Mouse (Mus musculus) megakaryocyte progenitor cell, adult 5-6 weeks (primary cell): Measurements from ENCODE around the gene Clrn1. TPM values are rescaled to one million over a fixed set of nuclear protein-coding genes. Genes with fewer than 3 reads are reported as not detected.
"Not testable (repeated sequence)": the region's sequence is repeated elsewhere in the genome, so short reads cannot be mapped to it uniquely, and the experiment has no call there.

Experiments used
- ATAC-seq: replicated peaks from 2 replicates; pipeline ENCODE4 v1.8.0; 2016; ENCODE audit warnings: mild to moderate bottlenecking, moderate TSS enrichment, inconsistent platforms; ENCODE audit not compliant: poor library complexity
- total RNA-seq, 2 experiments: library from RNA; stranded (forward) in 1 of 2; stranded (reverse) in 1 of 2; fragments of 157-497, 149-512 nt in 1 of 2; fragments of 200-1000 nt in 1 of 2; gene quantifications; 2 replicates each; pipeline versions ENCODE4 v1.2.3 to v1.2.4; 2015 to 2017

Clrn1 gene
- total RNA-seq (2015) (not detected in 2 replicates), total RNA-seq (2017) (not detected in 2 replicates)

DNA sequence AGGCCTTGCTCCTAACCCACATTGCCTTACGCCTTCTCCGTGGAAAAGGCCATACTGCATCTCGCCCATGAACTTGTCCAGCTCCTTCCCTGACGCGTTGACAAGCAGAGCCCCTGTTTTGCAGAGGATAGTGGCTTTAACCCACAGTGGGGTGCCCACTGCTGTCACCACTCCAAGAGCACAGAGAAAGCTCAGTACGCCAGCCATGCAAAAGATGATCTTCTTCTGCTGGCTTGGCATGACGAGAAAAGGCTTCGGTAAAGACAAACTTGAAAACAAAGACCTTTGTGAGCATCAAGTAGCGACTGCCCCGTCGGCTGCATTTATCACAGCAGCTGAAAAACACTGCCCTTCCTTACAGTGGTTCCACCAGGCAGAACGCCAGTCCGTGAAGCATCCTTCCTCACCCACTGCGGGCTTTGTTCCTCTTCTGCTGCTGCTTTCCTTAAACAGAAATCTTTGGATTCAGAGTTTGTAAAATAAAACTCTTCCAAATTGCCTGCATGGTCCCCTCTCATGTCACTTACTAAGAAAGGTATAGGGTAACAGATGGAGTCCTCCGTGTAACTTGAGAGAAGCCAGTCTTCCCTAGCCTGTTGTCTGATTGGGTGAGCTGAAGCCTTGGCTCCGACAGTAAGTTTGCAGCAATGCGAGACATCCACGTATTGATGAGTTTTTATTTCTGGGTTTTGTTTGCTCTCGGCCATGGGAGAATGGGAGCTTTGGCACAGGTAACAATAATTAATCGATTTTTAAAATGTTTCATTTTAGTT is at the start of gene Clrn1:
TSS of gene Clrn1 (minus strand) at position 540 of the 773 bp plus-strand sequence.
- ATAC-seq = no peak

DNA sequence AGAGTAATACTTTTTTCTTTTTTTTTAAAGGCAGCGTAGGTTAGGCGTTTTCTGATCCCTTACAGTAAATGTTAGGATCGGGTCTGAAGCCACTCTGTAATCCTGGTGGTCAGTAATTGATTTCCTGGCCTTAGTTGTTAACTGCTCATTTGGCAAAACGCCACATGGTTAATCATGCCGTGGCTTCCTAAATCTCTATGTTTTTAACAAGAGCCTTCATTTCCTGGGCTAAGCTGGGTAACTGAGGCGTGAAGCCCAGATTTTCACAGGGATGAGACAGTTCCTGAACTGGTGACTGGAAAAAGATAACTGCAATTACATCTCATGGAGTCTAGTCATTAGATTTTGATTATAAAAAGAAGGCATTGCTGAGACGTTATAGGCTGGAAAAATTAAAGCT is 38.9 kb upstream of the Clrn1 start:
- no peak for ATAC-seq

DNA sequence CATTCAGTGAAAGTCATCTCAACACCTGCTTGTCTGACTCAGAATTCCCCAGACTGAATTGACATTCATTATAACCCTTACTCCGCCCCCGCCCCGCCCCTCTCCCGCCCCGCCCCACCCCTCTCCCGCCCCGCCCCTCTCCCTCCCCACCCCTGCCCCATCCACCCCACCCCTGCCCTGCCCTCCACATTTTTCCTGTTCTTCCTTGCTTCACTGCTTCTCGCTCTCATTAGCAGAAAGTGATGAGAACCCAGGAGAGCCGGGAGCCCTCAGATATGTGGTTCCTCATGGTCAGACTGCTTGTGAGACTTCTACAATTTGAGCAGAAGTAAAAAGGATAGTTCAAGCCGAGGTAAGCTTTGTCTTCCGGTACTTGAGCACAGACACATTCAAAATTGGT is 38.0 kb upstream of the Clrn1 start:
- ATAC-seq = no peak

GRCm38 (mm10) chr3:58922636-58923035 is 37.5 kb upstream of the Clrn1 start:
- ATAC-seq = no peak

DNA sequence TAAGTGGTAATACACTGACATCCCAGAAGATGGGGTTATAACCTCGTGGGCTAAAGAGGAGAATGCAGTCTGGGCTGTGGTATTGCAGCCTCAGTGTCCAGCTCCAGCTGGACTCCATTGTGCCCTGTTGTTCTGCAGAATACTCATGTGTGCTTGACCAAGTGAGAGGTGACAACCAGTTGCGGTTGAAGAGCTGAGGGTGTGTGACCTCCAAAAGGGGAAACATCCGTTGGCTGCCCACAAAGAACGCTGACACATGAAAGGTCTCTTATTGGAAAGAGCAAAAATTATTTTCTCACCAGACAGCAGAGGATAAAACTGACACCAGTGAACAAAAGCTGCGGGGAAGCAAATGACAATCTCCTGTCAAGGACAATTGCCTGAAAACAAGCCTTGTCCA is 36.2 kb upstream of the Clrn1 start:
- peak; percentile 46; the same call in 1 of the 2 replicates for ATAC-seq

DNA sequence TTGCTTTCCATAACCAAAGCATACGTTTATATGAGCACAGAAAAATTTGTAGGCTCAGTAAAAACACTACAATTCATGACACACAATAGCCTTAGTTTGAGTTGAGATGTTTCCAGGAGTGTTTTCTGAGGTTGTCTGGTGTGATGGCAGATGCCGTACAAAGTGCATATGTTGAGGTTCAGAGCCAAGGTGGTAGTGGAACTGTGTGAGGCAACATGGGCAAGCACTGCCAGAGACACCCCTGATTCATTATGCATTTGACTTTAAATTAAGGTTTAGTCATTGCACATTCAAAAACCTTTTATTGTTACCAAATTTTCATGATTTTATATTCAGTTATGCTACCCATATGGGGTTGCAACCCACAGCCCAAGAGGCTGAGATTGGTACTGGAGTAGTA is 19.5 kb upstream of the Clrn1 start:
- ATAC-seq = no peak

- no peak for ATAC-seq
Observed at GRCm38 (mm10) chr3:58902051-58902758, 17.1 kb upstream of the Clrn1 start.

DNA sequence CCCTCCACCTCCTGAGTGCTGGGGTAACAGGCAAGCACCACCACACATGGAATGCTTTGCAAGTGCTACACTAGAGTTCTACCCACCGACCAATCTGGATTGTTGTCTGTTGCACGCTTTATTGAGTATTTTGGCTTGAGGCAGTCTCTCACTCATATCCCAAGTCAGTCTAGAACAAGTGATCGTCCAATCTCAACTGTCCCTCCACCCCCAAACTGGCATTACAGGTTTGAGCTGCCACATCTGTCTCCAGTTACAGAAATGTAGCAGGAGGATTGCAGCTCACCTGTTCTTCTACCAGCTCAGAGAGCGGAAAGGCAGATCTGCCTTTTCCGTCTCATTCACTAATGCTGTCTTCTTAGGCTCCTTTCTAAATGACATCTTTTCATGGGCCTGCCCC is 10.0 kb upstream of the Clrn1 start:
- no peak for ATAC-seq

DNA sequence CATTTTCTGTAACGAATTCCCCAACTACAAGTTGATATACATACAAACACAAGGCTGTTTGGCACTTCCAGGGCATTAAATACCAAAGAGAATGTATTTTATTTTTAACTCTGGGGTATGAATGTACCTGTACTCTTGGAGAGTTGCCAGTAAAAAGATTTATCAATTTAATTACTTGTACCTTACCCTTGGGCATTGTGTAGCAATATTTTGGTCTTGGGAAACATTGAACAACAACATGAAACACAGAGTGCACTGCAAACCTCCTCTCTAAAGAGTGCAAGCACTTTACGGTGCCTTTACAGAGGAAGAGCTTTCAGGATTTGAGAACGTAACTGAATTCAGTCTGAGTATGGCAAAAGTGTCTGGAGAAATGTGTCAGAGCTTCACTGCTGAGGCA is 9.4 kb upstream of the Clrn1 start:
- ATAC-seq = no peak

- no peak for ATAC-seq
Observed at GRCm38 (mm10) chr3:58889670-58890069, 4.5 kb upstream of the Clrn1 start.

DNA sequence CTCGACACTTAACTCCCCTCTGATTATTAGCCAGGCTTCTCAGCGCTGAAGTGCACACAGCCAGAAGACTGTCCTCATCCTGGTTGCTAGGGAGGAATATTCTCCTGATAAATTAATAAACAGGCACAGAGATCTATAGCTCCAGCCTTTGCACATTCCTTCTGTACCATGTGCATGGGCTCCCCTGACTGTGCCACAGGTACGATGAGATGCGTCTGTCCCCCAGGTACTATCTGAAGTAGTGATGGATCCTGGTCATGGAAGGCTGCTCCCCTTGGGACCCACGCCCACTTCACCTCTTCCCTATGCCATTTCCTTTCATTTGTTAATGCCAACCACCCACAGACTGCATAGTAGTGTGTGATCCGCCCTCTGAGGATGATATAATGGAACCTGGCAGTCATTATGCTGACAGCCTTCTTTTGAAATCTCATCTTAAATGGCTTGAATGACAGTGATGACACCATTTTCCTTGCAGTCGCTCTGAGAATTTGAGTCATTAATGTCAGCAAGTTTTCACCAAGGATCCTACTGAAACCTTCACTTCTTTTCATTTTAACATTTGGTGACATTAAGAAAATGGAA is 3.1 kb upstream of the Clrn1 start:
- no peak for ATAC-seq

- ATAC-seq = no peak
Observed at GRCm38 (mm10) chr3:58887719-58888118, 2.6 kb upstream of the Clrn1 start.

GRCm38 (mm10) chr3:58883511-58883907 is 1.6 kb downstream of the Clrn1 start:
- ATAC-seq = no peak

DNA sequence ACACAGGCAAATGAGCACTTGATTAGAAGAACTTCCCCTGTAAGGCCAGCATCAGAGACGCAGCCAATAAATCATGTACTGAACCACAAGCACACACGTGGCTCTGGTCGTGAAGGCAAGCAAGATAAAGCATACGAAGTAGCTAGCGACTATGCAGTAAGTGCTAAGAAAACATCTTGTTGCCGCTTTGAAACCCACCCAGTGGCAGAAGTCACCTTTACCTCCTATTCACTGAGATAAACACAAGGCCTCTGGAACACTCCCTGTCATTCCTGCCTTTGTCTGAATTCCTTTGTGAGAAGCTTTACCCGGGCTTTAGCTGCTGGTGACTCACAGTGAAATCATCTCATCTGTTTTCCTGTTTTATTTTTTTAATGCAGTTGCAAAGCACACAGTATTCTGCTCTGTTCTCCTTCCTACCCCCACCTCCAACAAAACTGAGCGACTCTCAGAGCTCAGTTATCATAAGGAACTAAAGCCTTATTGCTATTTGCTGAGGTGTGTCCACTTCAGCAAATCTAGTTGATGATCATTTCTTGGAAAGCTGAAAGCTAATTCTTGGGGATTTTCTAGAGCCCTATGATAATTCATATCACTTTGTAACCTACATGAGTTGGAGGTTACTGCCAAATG is 2.1 kb downstream of the Clrn1 start:
- peak; percentile 75 for ATAC-seq

- no peak for ATAC-seq
Observed at GRCm38 (mm10) chr3:58881016-58881415, 4.1 kb downstream of the Clrn1 start.

- ATAC-seq = no peak
Observed at GRCm38 (mm10) chr3:58880181-58880580, 5.0 kb downstream of the Clrn1 start.

GRCm38 (mm10) chr3:58871882-58872281 is 13.3 kb downstream of the Clrn1 start:
- not testable (repeated sequence) for ATAC-seq

GRCm38 (mm10) chr3:58865690-58866089 is 19.4 kb downstream of the Clrn1 start:
- no peak for ATAC-seq

DNA sequence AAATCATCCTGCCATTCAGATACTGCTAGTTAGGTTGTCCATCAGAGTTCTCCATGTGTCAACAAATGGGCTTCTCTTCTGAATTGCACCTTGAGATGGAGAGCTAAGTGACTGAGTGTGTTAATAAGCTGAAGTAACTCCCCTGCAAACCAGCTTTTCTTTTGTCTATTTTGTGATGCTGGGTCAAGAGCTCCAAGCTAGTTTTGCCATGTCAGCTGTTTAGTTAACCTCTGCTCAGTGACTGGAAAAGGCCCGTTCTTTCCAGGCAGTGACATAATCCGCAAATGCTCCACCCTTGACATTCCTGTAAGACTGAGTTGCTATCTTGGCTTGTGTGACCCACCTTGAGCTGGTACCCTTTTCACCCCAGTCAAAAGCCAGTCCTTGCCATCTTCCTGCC is 22.2 kb downstream of the Clrn1 start:
- ATAC-seq = no peak

- ATAC-seq = peak; percentile 87
Observed at GRCm38 (mm10) chr3:58843415-58843814, 41.7 kb downstream of the Clrn1 start.

DNA sequence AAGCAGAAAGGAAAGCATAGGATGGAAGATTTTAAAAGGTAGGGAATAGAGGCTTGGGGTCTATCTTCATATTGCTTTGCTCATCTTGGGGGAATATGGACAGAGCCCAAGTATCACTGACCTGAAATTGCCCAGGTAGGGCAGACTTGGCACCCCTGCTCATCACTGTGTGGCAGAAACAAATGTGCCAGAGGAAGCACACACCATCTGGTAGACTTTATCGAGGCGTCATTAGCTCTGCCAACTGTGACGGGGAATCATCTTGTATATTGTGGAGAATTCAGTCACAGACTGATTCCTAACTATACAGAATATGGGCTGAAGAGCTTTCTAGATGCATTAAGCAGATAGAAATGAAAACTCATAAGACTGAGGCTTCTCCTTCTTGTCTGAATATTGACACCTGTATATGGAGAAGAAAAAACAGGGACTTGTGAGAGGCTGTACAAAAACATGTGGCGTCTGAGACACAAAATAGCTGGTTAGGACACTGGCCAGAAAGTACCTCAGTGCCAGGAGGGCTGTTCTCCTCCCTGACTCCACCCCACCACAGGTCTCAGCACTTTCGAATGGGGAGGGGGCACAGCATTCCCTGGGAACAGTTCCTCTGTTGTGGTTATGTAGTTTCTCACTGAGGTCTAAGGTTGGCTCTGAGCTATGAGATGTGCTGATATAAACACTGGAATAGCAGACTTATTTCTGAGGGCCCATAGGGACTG is 51.5 kb downstream of the Clrn1 start:
- ATAC-seq = no peak
